Mouse (Mus musculus) bone marrow macrophage, adult 2 months (primary cell): Measurements from ENCODE around the gene Cdh22.

Source experiments
- CTCF ChIP-seq: IDR thresholded peaks from 2 replicates; pipeline ENCODE4 v1.5.1; 2012; ENCODE audit warnings: low read depth, mild to moderate bottlenecking, low read length, moderate library complexity
- POLR2A ChIP-seq: IDR thresholded peaks from 2 replicates; pipeline ENCODE4 v1.6.1; 2012; ENCODE audit warnings: mild to moderate bottlenecking, low read depth, low read length, borderline replicate concordance

DNA sequence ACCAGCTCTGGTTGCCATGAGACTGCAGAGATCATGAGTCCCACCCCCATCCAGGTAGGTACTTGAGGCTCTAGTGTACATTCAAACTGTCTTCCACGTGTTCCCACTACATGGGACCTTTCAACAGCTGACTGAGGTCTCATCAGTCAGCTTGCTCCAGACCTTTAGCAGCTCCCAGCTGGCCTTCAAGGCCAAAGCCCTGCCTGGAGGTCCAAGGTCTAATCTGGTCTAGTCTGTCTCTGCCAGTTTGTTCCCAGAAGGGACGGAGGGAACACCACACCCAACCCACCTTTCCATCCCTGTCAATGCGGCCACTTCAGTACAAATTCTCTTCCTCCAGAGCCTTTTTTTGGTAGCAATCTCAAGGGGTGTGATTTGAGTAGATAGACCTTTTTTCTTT is 49.0 kb upstream of the Cdh22 start:
- TF ChIP-seq CTCF (no peak), POLR2A (no peak)
